Mouse (Mus musculus): ENCODE measurements around the gene Nrarp. TPM values are rescaled to one million over a fixed set of nuclear protein-coding genes. Genes with fewer than 3 reads are reported as not detected.

Gene Nrarp
- polyA plus RNA-seq, 1 experiment from 2014 or later: 11.0 TPM

GRCm38 (mm10) chr2:25228431-25228889 lies 47.9 kb downstream of the Nrarp start:
- under 1% methylated on average over 7 of the region's 7 CpGs for WGBS
- H3K9me3 ChIP-seq (ENCODE audit: control insufficient read depth, low read length): no peaks in the 10 kb centered on the region
- H3K9ac ChIP-seq (ENCODE audit: low read depth, low read length): peak overlapping the region; percentile 61
- peaks cover 28% of the 10 kb centered on the region for H3K4me1 ChIP-seq (ENCODE audit: control insufficient read depth, insufficient read depth, low read length)
- H3K27me3 ChIP-seq (replicated peaks; ENCODE audit: control insufficient read depth, insufficient read depth, low read length): no peaks in the 10 kb centered on the region
- H3K27ac ChIP-seq (ENCODE audit: low read length): peak overlapping the region; percentile 78
- no peaks in the 10 kb centered on the region for H3K36me3 ChIP-seq (ENCODE audit: control insufficient read depth, insufficient read depth, low read length)
- peak overlapping the region; percentile 44 for H3K4me2 ChIP-seq (ENCODE audit: low read depth, low read length)
- H3K4me3 ChIP-seq (ENCODE audit: low read length): peak overlapping the region; percentile 31
- ATAC-seq: peak; percentile 32

- Histone ChIP-seq H3K4me3 (ENCODE audit: low read length) (peak overlapping the region; percentile 7; the same call in 1 of the 2 replicates), H3K9ac (ENCODE audit: low read depth, low read length) (peak overlapping the region; percentile 61; the same call in 1 of the 2 replicates)
- ATAC-seq: no peak
These were observed 48.5 kb downstream of the Nrarp start for GRCm38 (mm10) chr2:25228995-25229530.

GRCm38 (mm10) chr2:25229582-25229981 lies 49.0 kb downstream of the Nrarp start:
- no peak for ATAC-seq
- H3K4me2 ChIP-seq (ENCODE audit: low read depth, low read length): no peak overlapping the region
- no peaks in the 10 kb centered on the region for H3K27me3 ChIP-seq (replicated peaks; ENCODE audit: control insufficient read depth, insufficient read depth, low read length)
- H3K9ac ChIP-seq (ENCODE audit: low read depth, low read length): no peak overlapping the region
- peaks cover 30% of the 10 kb centered on the region for H3K4me1 ChIP-seq (ENCODE audit: control insufficient read depth, insufficient read depth, low read length)
- WGBS: 84% methylated on average over 5 of the region's 5 CpGs
- no peaks in the 10 kb centered on the region for H3K9me3 ChIP-seq (ENCODE audit: control insufficient read depth, low read length)
- no peak overlapping the region for H3K4me3 ChIP-seq (ENCODE audit: low read length)
- no peaks in the 10 kb centered on the region for H3K36me3 ChIP-seq (ENCODE audit: control insufficient read depth, insufficient read depth, low read length)
- no peak overlapping the region for H3K27ac ChIP-seq (ENCODE audit: low read length)

More at GRCm38 (mm10) chr2:25228995-25229530, 48.5 kb downstream of the Nrarp start:
- H3K36me3 ChIP-seq (ENCODE audit: control insufficient read depth, insufficient read depth, low read length): no peaks in the 10 kb centered on the region
- H3K9me3 ChIP-seq (ENCODE audit: control insufficient read depth, low read length): no peaks in the 10 kb centered on the region
- peaks cover 30% of the 10 kb centered on the region for H3K4me1 ChIP-seq (ENCODE audit: control insufficient read depth, insufficient read depth, low read length)
- whole genome bisulfite sequencing: 76% methylated on average over 6 of the region's 6 CpGs
- peak overlapping the region; percentile 44 for H3K4me2 ChIP-seq (ENCODE audit: low read depth, low read length)
- peak overlapping the region; percentile 78 for H3K27ac ChIP-seq (ENCODE audit: low read length)
- no peaks in the 10 kb centered on the region for H3K27me3 ChIP-seq (replicated peaks; ENCODE audit: control insufficient read depth, insufficient read depth, low read length)

GRCm38 (mm10) chr2:25230581-25230980 lies 50.0 kb downstream of the Nrarp start:
- Histone ChIP-seq H3K9me3 (ENCODE audit: control insufficient read depth, low read length) (no peaks in the 10 kb centered on the region), H3K4me3 (ENCODE audit: low read length) (no peak overlapping the region), H3K4me2 (ENCODE audit: low read depth, low read length) (no peak overlapping the region), H3K36me3 (ENCODE audit: control insufficient read depth, insufficient read depth, low read length) (no peaks in the 10 kb centered on the region), H3K9ac (ENCODE audit: low read depth, low read length) (no peak overlapping the region), H3K27me3 (replicated peaks; ENCODE audit: control insufficient read depth, insufficient read depth, low read length) (no peaks in the 10 kb centered on the region), H3K27ac (ENCODE audit: low read length) (no peak overlapping the region), H3K4me1 (ENCODE audit: control insufficient read depth, insufficient read depth, low read length) (peaks cover 31% of the 10 kb centered on the region)
- WGBS: 79% methylated on average over 7 of the region's 7 CpGs
- ATAC-seq: no peak

GRCm38 (mm10) chr2:25231038-25231437 lies 50.5 kb downstream of the Nrarp start:
- Histone ChIP-seq H3K27me3 (replicated peaks; ENCODE audit: control insufficient read depth, insufficient read depth, low read length) (no peaks in the 10 kb centered on the region), H3K4me3 (ENCODE audit: low read length) (no peak overlapping the region), H3K36me3 (ENCODE audit: control insufficient read depth, insufficient read depth, low read length) (no peaks in the 10 kb centered on the region), H3K9me3 (ENCODE audit: control insufficient read depth, low read length) (no peaks in the 10 kb centered on the region), H3K27ac (ENCODE audit: low read length) (no peak overlapping the region), H3K9ac (ENCODE audit: low read depth, low read length) (no peak overlapping the region), H3K4me2 (ENCODE audit: low read depth, low read length) (no peak overlapping the region), H3K4me1 (ENCODE audit: control insufficient read depth, insufficient read depth, low read length) (peaks cover 32% of the 10 kb centered on the region)
- no peak for ATAC-seq
- 58% methylated on average over 12 of the region's 12 CpGs for WGBS

Other genes with a start within 250 kb of the Nrarp start
- 99.4 and 102 TPM in 2 replicates for gene Arrdc1, start 245.5 kb upstream of the Nrarp start, polyA plus RNA-seq (2015; fragmentation: Nextera tagmentation; extraction: Ambion mirVana)
- 1.9 and 2.1 TPM in 2 replicates for gene Zmynd19, start 231.0 kb upstream of the Nrarp start, polyA plus RNA-seq (2015; fragmentation: Nextera tagmentation; extraction: Ambion mirVana)
- gene Dph7, start 218.4 kb upstream of the Nrarp start, polyA plus RNA-seq (2015; fragmentation: Nextera tagmentation; extraction: Ambion mirVana): 16.9 and 20.6 TPM in 2 replicates
- gene Mrpl41, start 205.7 kb upstream of the Nrarp start, polyA plus RNA-seq (2015; fragmentation: Nextera tagmentation; extraction: Ambion mirVana): 139 and 143 TPM in 2 replicates
- gene Pnpla7, start 204.7 kb upstream of the Nrarp start, polyA plus RNA-seq (2015; fragmentation: Nextera tagmentation; extraction: Ambion mirVana): 9.2 and 13.4 TPM in 2 replicates
- gene Nsmf, start 126.4 kb upstream of the Nrarp start, polyA plus RNA-seq (2015; fragmentation: Nextera tagmentation; extraction: Ambion mirVana): 39.1 and 45.5 TPM in 2 replicates
- 14.3 and 16.7 TPM in 2 replicates for gene Entpd8, start 100.5 kb upstream of the Nrarp start, polyA plus RNA-seq (2015; fragmentation: Nextera tagmentation; extraction: Ambion mirVana)
- gene Noxa1, start 85.6 kb upstream of the Nrarp start, polyA plus RNA-seq (2015; fragmentation: Nextera tagmentation; extraction: Ambion mirVana): 6.5 and 7.9 TPM in 2 replicates
- gene Tor4a, start 16.1 kb downstream of the Nrarp start, polyA plus RNA-seq (2015; fragmentation: Nextera tagmentation; extraction: Ambion mirVana): 23.0 and 23.4 TPM in 2 replicates
- 99.9 and 102 TPM in 2 replicates for gene Nelfb, start 30.7 kb downstream of the Nrarp start, polyA plus RNA-seq (2015; fragmentation: Nextera tagmentation; extraction: Ambion mirVana)
- gene Stpg3, start 33.9 kb downstream of the Nrarp start, polyA plus RNA-seq (2015; fragmentation: Nextera tagmentation; extraction: Ambion mirVana): not detected in 2 replicates
- gene Fam166a, start 38.0 kb downstream of the Nrarp start, polyA plus RNA-seq (2015; fragmentation: Nextera tagmentation; extraction: Ambion mirVana): 0.12 and 0.62 TPM in 2 replicates
- gene Tubb4b, start 43.9 kb downstream of the Nrarp start, polyA plus RNA-seq (2015; fragmentation: Nextera tagmentation; extraction: Ambion mirVana): 635 and 699 TPM in 2 replicates
- gene Slc34a3, start 53.6 kb downstream of the Nrarp start, polyA plus RNA-seq (2015; fragmentation: Nextera tagmentation; extraction: Ambion mirVana): 11.3 and 17.7 TPM in 2 replicates
- 0.37 and 0.54 TPM in 2 replicates for gene Rnf224, start 56.0 kb downstream of the Nrarp start, polyA plus RNA-seq (2015; fragmentation: Nextera tagmentation; extraction: Ambion mirVana)
- gene Rnf208, start 61.5 kb downstream of the Nrarp start, polyA plus RNA-seq (2015; fragmentation: Nextera tagmentation; extraction: Ambion mirVana): 25.6 and 36.4 TPM in 2 replicates
- 3.3 and 6.4 TPM in 2 replicates for gene Cysrt1, start 61.7 kb downstream of the Nrarp start, polyA plus RNA-seq (2015; fragmentation: Nextera tagmentation; extraction: Ambion mirVana)
- gene AL732309.1, start 66.1 kb downstream of the Nrarp start, polyA plus RNA-seq (2015; fragmentation: Nextera tagmentation; extraction: Ambion mirVana): 7.3 and 9.3 TPM in 2 replicates
- 22.3 and 23.1 TPM in 2 replicates for gene Tmem203, start 74.7 kb downstream of the Nrarp start, polyA plus RNA-seq (2015; fragmentation: Nextera tagmentation; extraction: Ambion mirVana)
- 31.7 and 38.6 TPM in 2 replicates for gene Tprn, start 81.9 kb downstream of the Nrarp start, polyA plus RNA-seq (2015; fragmentation: Nextera tagmentation; extraction: Ambion mirVana)
- gene Ssna1, start 91.7 kb downstream of the Nrarp start, polyA plus RNA-seq (2015; fragmentation: Nextera tagmentation; extraction: Ambion mirVana): 176 and 200 TPM in 2 replicates
- 91.4 and 97.3 TPM in 2 replicates for gene Anapc2, start 91.7 kb downstream of the Nrarp start, polyA plus RNA-seq (2015; fragmentation: Nextera tagmentation; extraction: Ambion mirVana)
- not detected in 2 replicates for gene Tmem210, start 107.4 kb downstream of the Nrarp start, polyA plus RNA-seq (2015; fragmentation: Nextera tagmentation; extraction: Ambion mirVana)
- gene Lrrc26, start 109.2 kb downstream of the Nrarp start, polyA plus RNA-seq (2015; fragmentation: Nextera tagmentation; extraction: Ambion mirVana): 1.9 and 2.5 TPM in 2 replicates
- 1.7 and 2.1 TPM in 2 replicates for gene Grin1, start 138.4 kb downstream of the Nrarp start, polyA plus RNA-seq (2015; fragmentation: Nextera tagmentation; extraction: Ambion mirVana)
- 36.7 and 43.2 TPM in 2 replicates for gene Man1b1, start 151.6 kb downstream of the Nrarp start, polyA plus RNA-seq (2015; fragmentation: Nextera tagmentation; extraction: Ambion mirVana)
- 74.4 and 104 TPM in 2 replicates for gene Dpp7, start 175.6 kb downstream of the Nrarp start, polyA plus RNA-seq (2015; fragmentation: Nextera tagmentation; extraction: Ambion mirVana)
- gene Uap1l1, start 184.9 kb downstream of the Nrarp start, polyA plus RNA-seq (2015; fragmentation: Nextera tagmentation; extraction: Ambion mirVana): 196 and 259 TPM in 2 replicates
- 56.7 and 66.4 TPM in 2 replicates for gene Sapcd2, start 191.6 kb downstream of the Nrarp start, polyA plus RNA-seq (2015; fragmentation: Nextera tagmentation; extraction: Ambion mirVana)
- gene Entpd2, start 215.1 kb downstream of the Nrarp start, polyA plus RNA-seq (2015; fragmentation: Nextera tagmentation; extraction: Ambion mirVana): 23.7 and 27.4 TPM in 2 replicates
- gene Npdc1, start 218.6 kb downstream of the Nrarp start, polyA plus RNA-seq (2015; fragmentation: Nextera tagmentation; extraction: Ambion mirVana): 48.9 and 51.1 TPM in 2 replicates
- 0.13 and 0.33 TPM in 2 replicates for gene Fut7, start 242.5 kb downstream of the Nrarp start, polyA plus RNA-seq (2015; fragmentation: Nextera tagmentation; extraction: Ambion mirVana)
- gene Abca2, start 247.9 kb downstream of the Nrarp start, polyA plus RNA-seq (2015; fragmentation: Nextera tagmentation; extraction: Ambion mirVana): 2.1 and 2.8 TPM in 2 replicates

All from intestine, embryonic 16.5 days (tissue).